Mouse (Mus musculus) heart, postnatal 0 days (tissue): ENCODE data around the gene Nipa2. TPM values are rescaled to one million over a fixed set of nuclear protein-coding genes. Genes with fewer than 3 reads are reported as not detected.

Source experiments
- ATAC-seq: fragments of 200-750 bp; cut with Nextera tagmentation; 2 replicates; pipeline ENCODE4 v1.8.0; 2017; ENCODE audit warnings: low read depth, moderate number of reproducible peaks, moderate library complexity; ENCODE audit not compliant: insufficient read depth
- DNase-seq: peaks from one replicate; pipeline ENCODE4 v3.0.0-alpha.2; 2016; ENCODE audit warnings: low spot score
- H3K27ac ChIP-seq: fragments of 300-500 bp; sonication (generic); 2 replicates; pipeline ENCODE4 v1.5.1; 2014; ENCODE audit warnings: low read depth, mild to moderate bottlenecking
- H3K27me3 ChIP-seq: fragments of 300-500 bp; sonication (generic); 2 replicates; pipeline ENCODE4 v1.6.1; 2014; ENCODE audit warnings: low read length, mixed read lengths; ENCODE audit not compliant: control insufficient read depth, insufficient read depth
- H3K36me3 ChIP-seq: fragments of 300-500 bp; sonication (generic); replicated peaks from 2 replicates; pipeline ENCODE4 v1.6.1; 2014; ENCODE audit warnings: low read length, mixed read lengths; ENCODE audit not compliant: control insufficient read depth, insufficient read depth
- H3K4me1 ChIP-seq: fragments of 300-500 bp; sonication (generic); 2 replicates; pipeline ENCODE4 v1.6.1; 2014; ENCODE audit warnings: antibody characterized with exemption; ENCODE audit not compliant: control insufficient read depth, insufficient read depth
- H3K4me2 ChIP-seq: fragments of 300-500 bp; sonication (generic); 2 replicates; pipeline ENCODE4 v1.6.1; 2014; ENCODE audit warnings: low read depth, mild to moderate bottlenecking, low read length, moderate library complexity
- H3K4me3 ChIP-seq: fragments of 300-500 bp; sonication (generic); 2 replicates; pipeline ENCODE4 v1.5.1; 2014; ENCODE audit warnings: low read depth, low read length
- H3K9ac ChIP-seq: fragments of 300-500 bp; sonication (generic); replicated peaks from 2 replicates; pipeline ENCODE4 v1.6.1; 2014; ENCODE audit warnings: low read depth, low read length, mixed read lengths
- H3K9me3 ChIP-seq: fragments of 300-500 bp; sonication (generic); replicated peaks from 2 replicates; pipeline ENCODE4 v1.6.1; 2016; ENCODE audit warnings: low read length; ENCODE audit not compliant: control insufficient read depth
- CTCF ChIP-seq: IDR thresholded peaks from 2 replicates; pipeline ENCODE4 v1.5.1; 2016; ENCODE audit warnings: antibody characterized with exemption, control low read depth, low read depth
- EP300 ChIP-seq: IDR thresholded peaks from 2 replicates; pipeline ENCODE4 v1.6.1; 2016; ENCODE audit warnings: antibody characterized with exemption, low read depth
- WGBS: fragments of 180-500 bp; shearing (Covaris S2); extraction: QIAGEN DNeasy Blood & Tissue Kit; methylation state at CpG from one replicate; pipeline ENCODE4 v1.1.7; 2014; 5-methylcytosine and 5-hydroxymethylcytosine counted together
- polyA plus RNA-seq: library from polyadenylated mRNA; unstranded; fragments of >200 nt; fragmentation: Nextera tagmentation; extraction: Ambion mirVana; gene quantifications from 2 replicates; pipeline ENCODE4 v1.2.1, GENCODE M21; 2015
- total RNA-seq: library from RNA; depleted of rRNA; stranded (reverse); fragments of >200 nt; gene quantifications from 2 replicates; pipeline ENCODE4 v1.2.3, GENCODE M21; 2014; ENCODE audit warnings: low replicate concordance

Gene Nipa2
- total and polyA plus RNA-seq, 2 experiments from 2014 or later: 32.2 to 40.0 TPM

DNA sequence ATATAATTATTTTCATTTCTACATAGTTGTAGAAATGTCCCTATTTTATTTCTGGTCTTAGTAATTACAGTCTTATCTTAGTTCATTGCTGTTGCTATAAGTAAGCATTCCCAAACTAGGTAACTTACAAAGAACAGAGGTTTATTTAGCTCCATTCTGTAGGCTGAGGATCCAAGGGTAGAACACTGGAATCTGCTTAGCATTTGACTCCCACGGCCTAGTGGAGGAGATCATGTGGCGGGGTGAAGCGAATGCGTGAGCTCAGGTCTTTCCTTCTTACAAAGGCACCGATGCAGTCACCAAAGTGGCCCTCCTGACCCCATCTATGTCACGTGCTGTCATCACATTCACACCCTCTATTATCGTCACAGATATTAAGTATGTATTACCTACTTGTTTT, 29.6 kb upstream of the Nipa2 start:
- WGBS: 64% methylated on average over 7 of the region's 7 CpGs

DNA sequence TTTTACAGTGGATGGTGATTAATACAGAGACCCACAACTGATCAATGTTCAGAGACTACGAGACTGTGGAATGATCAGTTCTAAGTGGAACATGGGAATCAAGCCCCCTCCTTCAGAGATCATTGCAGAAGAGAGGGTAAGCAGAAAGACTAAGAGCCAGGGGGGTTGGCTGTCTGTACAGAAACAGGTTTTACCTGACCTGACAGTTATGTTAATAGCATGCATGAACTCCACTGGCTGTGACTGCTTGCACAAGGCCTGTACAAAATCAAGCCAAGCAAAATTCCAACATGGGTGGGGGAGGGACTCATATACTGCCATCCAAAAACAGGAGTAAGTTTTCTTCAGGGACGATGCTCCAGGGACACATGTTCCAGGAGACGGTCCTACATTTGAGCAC, 28.9 kb upstream of the Nipa2 start:
- H3K27me3 ChIP-seq: no peaks in the 10 kb centered on the region
- H3K4me2 ChIP-seq: no peak overlapping the region
- no peak overlapping the region for H3K27ac ChIP-seq
- H3K9ac ChIP-seq: no peak overlapping the region
- TF ChIP-seq CTCF (no peak), EP300 (no peak)
- H3K9me3 ChIP-seq: no peaks in the 10 kb centered on the region
- H3K4me3 ChIP-seq: no peak overlapping the region
- 86% methylated on average over 3 of the region's 3 CpGs for WGBS
- no peak for DNase-seq
- H3K36me3 ChIP-seq: no peaks in the 10 kb centered on the region
- ATAC-seq: no peak
- H3K4me1 ChIP-seq: no peaks in the 10 kb centered on the region

More for the DNA sequence above, 29.6 kb upstream of the Nipa2 start:
- no peak overlapping the region for H3K9ac ChIP-seq
- no peaks in the 10 kb centered on the region for H3K4me1 ChIP-seq
- DNase-seq (no peak), ATAC-seq (no peak)
- H3K27ac ChIP-seq: no peak overlapping the region
- TF ChIP-seq EP300 (no peak), CTCF (no peak)
- H3K27me3 ChIP-seq: no peaks in the 10 kb centered on the region
- H3K9me3 ChIP-seq: no peaks in the 10 kb centered on the region
- no peak overlapping the region for H3K4me2 ChIP-seq
- H3K36me3 ChIP-seq: no peaks in the 10 kb centered on the region
- no peak overlapping the region for H3K4me3 ChIP-seq

DNA sequence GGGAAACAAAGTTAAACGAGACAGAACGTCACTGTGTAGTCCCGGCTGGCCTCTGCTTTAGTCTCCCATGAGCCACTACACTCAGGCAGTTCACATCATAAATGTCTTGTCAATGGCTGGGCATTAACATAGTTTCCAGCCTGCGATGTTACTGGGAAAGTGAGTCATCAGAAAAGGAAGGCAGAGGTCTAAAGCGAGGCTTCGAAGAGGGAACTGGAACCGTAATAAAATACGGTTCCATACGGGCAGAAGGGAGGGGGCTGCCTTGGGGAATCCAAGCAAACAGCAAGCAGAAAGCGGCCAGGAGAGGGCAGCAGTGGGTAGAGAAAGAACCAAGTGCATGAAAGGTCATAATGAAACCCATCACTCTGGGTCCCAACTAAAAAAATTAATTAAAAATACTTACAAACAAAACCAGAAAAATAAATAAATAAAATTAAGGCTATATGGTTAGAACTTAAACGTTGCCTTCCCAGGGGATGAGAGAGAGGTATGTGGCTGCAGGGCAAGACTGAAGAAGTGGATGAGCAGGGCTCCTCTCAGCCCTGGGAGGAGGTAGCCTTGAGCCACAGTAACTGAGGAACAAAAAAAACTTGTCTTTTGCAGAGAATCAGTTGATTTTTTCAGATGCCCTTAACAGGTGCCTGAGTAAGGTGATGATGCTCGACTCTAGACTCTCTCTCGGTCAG, 24.4 kb upstream of the Nipa2 start:
- DNase-seq (peak; percentile 54), ATAC-seq (peak; percentile 51; the same call in 1 of the 2 replicates)
- Histone ChIP-seq H3K9ac (no peak overlapping the region), H3K4me1 (no peaks in the 10 kb centered on the region), H3K27ac (no peak overlapping the region), H3K9me3 (no peaks in the 10 kb centered on the region), H3K27me3 (no peaks in the 10 kb centered on the region), H3K36me3 (no peaks in the 10 kb centered on the region), H3K4me2 (peak overlapping the region; percentile 40; the same call in 1 of the 2 replicates), H3K4me3 (no peak overlapping the region)
- WGBS: 31% methylated on average over 13 of the region's 13 CpGs
- TF ChIP-seq EP300 (no peak), CTCF (peak; percentile 62)

DNA sequence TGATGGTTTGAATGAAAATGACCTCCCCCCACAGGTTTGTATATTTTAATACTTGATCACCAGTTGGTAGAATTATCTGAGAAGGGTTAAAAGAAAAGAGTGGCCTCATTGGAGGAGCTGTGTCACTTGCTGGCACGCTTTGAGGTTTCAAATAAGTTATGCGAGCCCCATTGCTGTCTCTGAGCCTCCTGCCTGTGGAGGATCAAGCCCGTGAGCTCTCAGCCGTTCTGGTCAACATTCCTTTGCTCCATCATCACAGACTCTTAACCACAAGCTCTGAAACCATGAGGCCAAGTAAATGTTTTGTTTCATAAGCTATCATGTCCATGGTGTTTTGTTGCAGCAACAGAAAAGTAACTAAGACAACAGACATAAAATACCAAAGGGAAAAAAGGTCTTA, 22.5 kb upstream of the Nipa2 start:
- WGBS: 58% methylated on average over 4 of the region's 4 CpGs

DNA sequence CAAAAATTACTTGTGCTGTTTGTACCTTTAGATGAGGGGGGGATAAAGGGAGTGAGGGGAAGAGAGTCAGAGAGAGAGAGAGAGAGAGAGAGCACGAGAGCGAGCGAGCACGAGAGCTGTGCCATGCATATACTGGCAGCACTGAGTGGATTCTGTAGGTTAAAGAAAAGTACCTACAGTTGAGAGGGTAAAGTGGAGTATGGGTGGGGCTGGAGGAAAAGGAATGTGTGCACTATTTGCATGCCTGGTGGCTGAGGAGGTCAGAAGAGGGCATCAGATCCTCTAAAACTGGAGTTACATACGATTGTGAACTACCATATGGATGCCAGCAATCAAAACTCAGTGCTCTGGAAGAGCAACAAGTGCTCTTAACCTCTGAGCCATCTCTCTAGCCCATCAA, 20.8 kb upstream of the Nipa2 start:
- H3K27me3 ChIP-seq: no peaks in the 10 kb centered on the region
- ATAC-seq: no peak
- no peak overlapping the region for H3K4me3 ChIP-seq
- no peaks in the 10 kb centered on the region for H3K9me3 ChIP-seq
- WGBS: 88% methylated on average over 5 of the region's 5 CpGs
- TF ChIP-seq CTCF (no peak), EP300 (no peak)
- no peak for DNase-seq
- no peak overlapping the region for H3K4me2 ChIP-seq
- no peak overlapping the region for H3K27ac ChIP-seq
- no peak overlapping the region for H3K9ac ChIP-seq
- no peaks in the 10 kb centered on the region for H3K4me1 ChIP-seq
- 0 out of 2 replicates have a peak, but pooled peaks cover 4% of the 10 kb centered on the region for H3K36me3 ChIP-seq

More for the DNA sequence above, 22.5 kb upstream of the Nipa2 start:
- ATAC-seq (no peak), DNase-seq (no peak)
- no peak overlapping the region for H3K27ac ChIP-seq
- H3K36me3 ChIP-seq: 0 out of 2 replicates have a peak, but pooled peaks cover under 1% of the 10 kb centered on the region
- no peaks in the 10 kb centered on the region for H3K9me3 ChIP-seq
- H3K9ac ChIP-seq: no peak overlapping the region
- H3K4me3 ChIP-seq: no peak overlapping the region
- no peaks in the 10 kb centered on the region for H3K4me1 ChIP-seq
- TF ChIP-seq EP300 (no peak), CTCF (no peak)
- no peak overlapping the region for H3K4me2 ChIP-seq
- no peaks in the 10 kb centered on the region for H3K27me3 ChIP-seq

DNA sequence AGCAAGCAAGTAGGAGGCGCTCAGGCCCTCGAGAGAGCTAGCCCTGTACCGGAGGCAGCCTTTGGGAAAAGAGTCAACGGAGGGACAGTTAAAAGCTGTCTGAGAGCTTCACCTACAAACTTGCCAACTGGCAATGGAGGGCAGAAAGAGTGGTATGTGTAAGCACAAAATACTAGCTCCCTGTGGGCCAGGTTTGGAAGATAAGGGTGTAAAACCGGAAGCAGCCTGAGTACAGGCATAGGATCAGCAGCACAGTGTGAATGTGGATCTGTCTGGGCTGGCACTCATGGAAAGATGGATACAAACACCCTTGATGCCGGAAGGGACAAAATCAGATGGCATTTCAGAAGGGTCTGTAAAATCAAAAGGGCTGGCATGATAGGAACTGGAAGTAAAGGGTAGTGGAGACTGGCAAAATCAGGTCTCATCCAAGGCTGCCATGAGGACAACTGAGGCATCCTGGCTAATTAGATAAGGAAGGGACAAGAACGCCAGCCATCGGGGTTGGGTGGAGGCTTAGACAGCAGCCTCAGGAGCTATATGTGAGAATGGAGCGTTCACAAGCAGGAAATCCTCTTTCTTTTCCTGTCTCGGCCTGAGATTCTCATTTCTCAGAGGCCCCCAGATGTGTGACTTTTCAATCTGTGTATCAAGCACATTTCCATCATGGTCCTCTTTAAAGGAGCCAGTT, 19.9 kb upstream of the Nipa2 start:
- no peak overlapping the region for H3K9ac ChIP-seq
- no peak for TF ChIP-seq CTCF
- TF ChIP-seq EP300: no peak
- no peaks in the 10 kb centered on the region for H3K27me3 ChIP-seq
- H3K4me2 ChIP-seq: no peak overlapping the region
- H3K36me3 ChIP-seq: 0 out of 2 replicates have a peak, but pooled peaks cover 4% of the 10 kb centered on the region
- no peaks in the 10 kb centered on the region for H3K9me3 ChIP-seq
- H3K4me3 ChIP-seq: no peak overlapping the region
- no peak overlapping the region for H3K27ac ChIP-seq
- no peaks in the 10 kb centered on the region for H3K4me1 ChIP-seq
- ATAC-seq (no peak), DNase-seq (no peak)
- WGBS: 77% methylated on average over 10 of the region's 10 CpGs
